Mouse (Mus musculus) midbrain, embryonic 16.5 days (tissue): ENCODE data around the gene Ppp1r13b. TPM values are rescaled to one million over a fixed set of nuclear protein-coding genes. Genes with fewer than 3 reads are reported as not detected.

Experiments used
- ATAC-seq: fragments of 200-750 bp; cut with Nextera tagmentation; 2 replicates; pipeline ENCODE4 v1.8.0; 2017; ENCODE audit warnings: moderate TSS enrichment
- H3K27ac ChIP-seq: fragments of 300-500 bp; sonication (generic); 2 replicates; pipeline ENCODE4 v1.5.1; 2014; ENCODE audit warnings: mild to moderate bottlenecking, low read length, mixed read lengths
- H3K27me3 ChIP-seq: fragments of 300-500 bp; sonication (generic); 2 replicates; pipeline ENCODE4 v1.6.1; 2014; ENCODE audit warnings: low read depth, low read length, mixed read lengths; ENCODE audit not compliant: control insufficient read depth, insufficient read depth
- H3K36me3 ChIP-seq: fragments of 300-500 bp; sonication (generic); 2 replicates; pipeline ENCODE4 v1.6.1; 2014; ENCODE audit warnings: mild to moderate bottlenecking, low read length, moderate library complexity, mixed read lengths; ENCODE audit not compliant: control insufficient read depth, insufficient read depth
- H3K4me1 ChIP-seq: fragments of 300-500 bp; sonication (generic); 2 replicates; pipeline ENCODE4 v1.6.1; 2014; ENCODE audit warnings: mild to moderate bottlenecking, low read length, mixed read lengths; ENCODE audit not compliant: control insufficient read depth, insufficient read depth
- H3K4me2 ChIP-seq: fragments of 300-500 bp; sonication (generic); 2 replicates; pipeline ENCODE4 v1.6.1; 2014; ENCODE audit warnings: mild to moderate bottlenecking, low read length, mixed read lengths
- H3K4me3 ChIP-seq: fragments of 300-500 bp; sonication (generic); 2 replicates; pipeline ENCODE4 v1.5.1; 2014; ENCODE audit warnings: low read depth, mild to moderate bottlenecking, low read length, moderate library complexity, mixed read lengths
- H3K9ac ChIP-seq: fragments of 300-500 bp; sonication (generic); 2 replicates; pipeline ENCODE4 v1.6.1; 2014; ENCODE audit warnings: low read depth, low read length, mixed read lengths
- H3K9me3 ChIP-seq: fragments of 300-500 bp; sonication (generic); replicated peaks from 2 replicates; pipeline ENCODE4 v1.6.1; 2014; ENCODE audit warnings: mild to moderate bottlenecking, low read length, mixed read lengths; ENCODE audit not compliant: control insufficient read depth, poor library complexity, severe bottlenecking
- WGBS: fragments of 180-500 bp; shearing (Covaris S2); extraction: QIAGEN DNeasy Blood & Tissue Kit; methylation state at CpG from one replicate; pipeline ENCODE4 v1.1.7; 2014; 5-methylcytosine and 5-hydroxymethylcytosine counted together
- polyA plus RNA-seq: library from polyadenylated mRNA; unstranded; fragments of >200 nt; fragmentation: Nextera tagmentation; extraction: Ambion mirVana; gene quantifications from 2 replicates; pipeline ENCODE4 v1.2.1, GENCODE M21; 2015

Ppp1r13b gene
- polyA plus RNA-seq, 1 experiment from 2014 or later: 42.9 TPM

DNA sequence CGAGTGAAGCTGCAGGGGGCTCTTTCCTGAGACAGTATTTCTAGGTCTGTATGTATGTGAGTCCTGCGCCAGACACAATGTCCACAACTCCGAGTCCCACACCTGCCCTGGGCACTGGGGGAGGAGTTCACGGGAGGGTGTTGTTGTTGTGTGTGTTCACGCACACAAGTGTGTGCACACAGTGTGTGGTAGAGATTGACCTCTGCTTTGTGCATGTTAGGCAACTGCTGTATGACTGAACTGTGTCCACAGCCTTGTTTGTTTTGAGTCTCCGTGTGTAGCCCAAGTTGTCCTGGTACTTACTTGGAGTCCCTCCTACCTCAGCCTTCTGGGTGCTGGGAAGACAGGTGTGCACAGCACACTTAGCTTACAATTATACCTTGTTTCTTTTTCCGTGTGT, 117.3 kb downstream of the Ppp1r13b start:
- no peak overlapping the region for H3K4me3 ChIP-seq
- ATAC-seq: no peak
- no peaks in the 10 kb centered on the region for H3K9me3 ChIP-seq
- H3K4me2 ChIP-seq: no peak overlapping the region
- H3K27me3 ChIP-seq: no peaks in the 10 kb centered on the region
- H3K36me3 ChIP-seq: peaks cover 60% of the 10 kb centered on the region
- no peak overlapping the region for H3K27ac ChIP-seq
- WGBS: 91% methylated on average over 7 of the region's 7 CpGs
- H3K9ac ChIP-seq: no peak overlapping the region
- H3K4me1 ChIP-seq: no peaks in the 10 kb centered on the region; the same call in 1 of the 2 replicates

- Histone ChIP-seq H3K27me3 (no peaks in the 10 kb centered on the region), H3K9ac (no peak overlapping the region), H3K9me3 (no peaks in the 10 kb centered on the region), H3K4me1 (no peaks in the 10 kb centered on the region; the same call in 1 of the 2 replicates), H3K4me2 (no peak overlapping the region), H3K4me3 (no peak overlapping the region), H3K36me3 (peaks cover 59% of the 10 kb centered on the region), H3K27ac (no peak overlapping the region)
- ATAC-seq: no peak
- 94% methylated on average over 5 of the region's 5 CpGs for WGBS
These were observed 117.8 kb downstream of the Ppp1r13b start for GRCm38 (mm10) chr12:111790090-111790489.

DNA sequence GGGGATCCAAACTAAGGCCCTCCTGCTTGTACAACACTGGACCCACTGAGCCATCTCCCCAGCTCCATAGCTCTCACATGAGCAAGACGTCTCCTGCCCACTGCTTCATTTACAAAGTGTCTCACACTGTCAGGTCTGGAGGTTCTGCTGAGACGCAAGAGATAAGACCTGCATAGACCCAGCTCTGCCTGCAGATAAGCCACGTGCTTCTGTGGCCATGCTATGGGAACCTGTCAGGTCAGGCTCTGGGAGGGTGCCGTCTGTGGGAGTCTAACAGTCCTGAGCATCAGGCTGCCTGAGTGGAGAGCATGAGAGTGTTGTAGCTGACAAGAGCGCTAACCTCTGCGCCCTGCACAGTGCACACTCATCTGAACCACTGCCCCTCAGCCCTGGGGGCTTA, 120.9 kb downstream of the Ppp1r13b start:
- Histone ChIP-seq H3K36me3 (peaks cover 59% of the 10 kb centered on the region), H3K27me3 (no peaks in the 10 kb centered on the region), H3K4me2 (no peak overlapping the region), H3K4me3 (no peak overlapping the region), H3K9ac (no peak overlapping the region), H3K27ac (no peak overlapping the region), H3K9me3 (no peaks in the 10 kb centered on the region), H3K4me1 (no peaks in the 10 kb centered on the region; the same call in 1 of the 2 replicates)
- ATAC-seq: no peak
- WGBS: 95% methylated on average over 6 of the region's 6 CpGs

DNA sequence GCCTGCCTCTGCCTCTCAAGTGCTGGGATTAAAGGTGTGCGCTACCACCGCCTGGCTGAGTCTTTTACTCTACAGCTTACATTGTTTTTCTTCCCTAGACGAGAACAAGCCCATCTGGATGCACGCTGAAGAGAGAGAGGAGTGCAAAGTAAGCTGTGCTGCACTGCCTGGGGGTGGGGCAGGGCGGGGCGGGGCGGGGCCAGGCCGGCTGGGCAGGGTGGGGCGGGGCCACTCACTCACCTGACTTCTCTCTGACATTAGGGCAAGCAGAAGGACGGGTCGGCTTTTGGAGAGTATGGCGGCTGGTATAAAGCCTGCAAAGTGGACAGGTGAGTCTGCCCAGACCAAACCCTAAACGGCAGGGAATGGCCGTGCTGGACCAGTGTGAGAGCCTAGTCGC, 122.7 kb downstream of the Ppp1r13b start:
- peaks cover 65% of the 10 kb centered on the region for H3K36me3 ChIP-seq
- WGBS: 79% methylated on average over 14 of the region's 15 CpGs

DNA sequence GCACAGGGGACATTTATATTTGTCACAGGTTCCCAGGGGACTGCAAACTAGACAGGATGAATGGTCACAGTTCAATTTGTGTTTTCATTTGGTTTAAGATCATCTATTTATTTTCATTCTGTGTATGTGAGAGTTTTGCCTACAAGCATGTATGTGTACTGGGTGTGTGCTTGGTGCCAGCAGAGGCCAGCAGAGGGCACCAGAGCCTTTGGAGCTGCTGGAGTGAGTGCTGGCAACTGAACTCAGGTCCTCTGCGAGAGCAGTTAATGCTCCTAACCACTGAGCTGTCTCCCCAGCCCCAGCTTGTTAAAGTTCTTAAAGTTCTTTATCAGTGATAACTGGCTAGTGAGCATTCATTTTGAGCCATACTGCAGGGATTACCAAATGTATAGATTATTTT, 128.4 kb downstream of the Ppp1r13b start:
- Histone ChIP-seq H3K27ac (no peak overlapping the region), H3K9ac (no peak overlapping the region), H3K9me3 (no peaks in the 10 kb centered on the region), H3K4me1 (no peaks in the 10 kb centered on the region), H3K4me2 (no peak overlapping the region), H3K36me3 (peaks cover 75% of the 10 kb centered on the region), H3K27me3 (no peaks in the 10 kb centered on the region), H3K4me3 (no peak overlapping the region)
- ATAC-seq: no peak
- 100% methylated on average over 1 of the region's 1 CpGs for WGBS

More for the DNA sequence above, 122.7 kb downstream of the Ppp1r13b start:
- H3K4me3 ChIP-seq: no peak overlapping the region
- H3K9ac ChIP-seq: no peak overlapping the region
- no peaks in the 10 kb centered on the region for H3K4me1 ChIP-seq
- no peak for ATAC-seq
- no peaks in the 10 kb centered on the region for H3K9me3 ChIP-seq
- no peak overlapping the region for H3K27ac ChIP-seq
- no peak overlapping the region for H3K4me2 ChIP-seq
- H3K27me3 ChIP-seq: no peaks in the 10 kb centered on the region

Other genes starting within 250 kb of the Ppp1r13b start
- gene Ckb, start 235.8 kb downstream of the Ppp1r13b start, polyA plus RNA-seq: 1,397 and 1,482 TPM in 2 replicates
- 9.8 and 10.4 TPM in 2 replicates for gene Trmt61a, start 230.0 kb downstream of the Ppp1r13b start, polyA plus RNA-seq
- 70.4 and 71.8 TPM in 2 replicates for gene Bag5, start 194.9 kb downstream of the Ppp1r13b start, polyA plus RNA-seq
- gene Apopt1, start 194.8 kb downstream of the Ppp1r13b start, polyA plus RNA-seq: 52.3 and 56.8 TPM in 2 replicates
- 665 and 671 TPM in 2 replicates for gene Klc1, start 149.3 kb downstream of the Ppp1r13b start, polyA plus RNA-seq
- gene Xrcc3, start 94.2 kb downstream of the Ppp1r13b start, polyA plus RNA-seq: 2.0 and 2.1 TPM in 2 replicates
- gene Zfyve21, start 93.9 kb downstream of the Ppp1r13b start, polyA plus RNA-seq: 32.1 and 35.1 TPM in 2 replicates
- 624 and 659 TPM in 2 replicates for gene Atp5mpl, start 58.9 kb upstream of the Ppp1r13b start, polyA plus RNA-seq
- gene Tdrd9, start 63.4 kb upstream of the Ppp1r13b start, polyA plus RNA-seq: 0.29 and 0.39 TPM in 2 replicates
- not detected in 2 replicates for gene Rd3l, start 73.2 kb upstream of the Ppp1r13b start, polyA plus RNA-seq
- 0.66 and 0.74 TPM in 2 replicates for gene Aspg, start 198.6 kb upstream of the Ppp1r13b start, polyA plus RNA-seq
- 4.7 and 6.2 TPM in 2 replicates for gene Kif26a, start 238.1 kb upstream of the Ppp1r13b start, polyA plus RNA-seq